Mouse (Mus musculus) G1E (cell line): ENCODE measurements around the gene Cutc. TPM values are rescaled to one million over a fixed set of nuclear protein-coding genes. Genes with fewer than 3 reads are reported as not detected.
A peak's percentile ranks its signal among the peaks of the same experiment; 100 is the strongest.

Source experiments
- ATAC-seq: 2 replicates; pipeline ENCODE4 v1.8.0; 2016; ENCODE audit warnings: mild to moderate bottlenecking; ENCODE audit not compliant: insufficient number of reproducible peaks, poor library complexity, low FRiP score, severe bottlenecking; ENCODE audit errors: extremely low read depth
- DNase-seq: peaks from one replicate; pipeline ENCODE4 v3.0.0; 2012; ENCODE audit warnings: low spot score
- H3K27me3 ChIP-seq: 2 replicates; pipeline ENCODE4 v1.6.1; 2012; ENCODE audit warnings: mild to moderate bottlenecking, low read length, inconsistent platforms; ENCODE audit not compliant: insufficient read depth
- H3K36me3 ChIP-seq: replicated peaks from 2 replicates; pipeline ENCODE3; 2012; ENCODE audit warnings: mild to moderate bottlenecking, inconsistent platforms
- H3K4me1 ChIP-seq: 2 replicates; pipeline ENCODE4 v1.6.1; 2012; ENCODE audit warnings: low read depth, low read length, inconsistent platforms, mixed read lengths; ENCODE audit not compliant: insufficient read depth
- H3K4me3 ChIP-seq: 2 replicates; pipeline ENCODE4 v1.5.1; 2012; ENCODE audit warnings: low read depth, mild to moderate bottlenecking, inconsistent platforms, low read length, moderate library complexity, mixed read lengths
- H3K9me3 ChIP-seq: replicated peaks from 2 replicates; pipeline ENCODE4 v1.6.1; 2012; ENCODE audit warnings: inconsistent platforms
- CTCF ChIP-seq: IDR thresholded peaks from 2 replicates; pipeline ENCODE4 v1.5.1; 2012; ENCODE audit warnings: low read depth, low read length, inconsistent platforms, mixed read lengths
- GATA1 ChIP-seq: IDR thresholded peaks from 2 replicates; pipeline ENCODE4 v1.6.1; 2012; ENCODE audit warnings: borderline replicate concordance, low read length, inconsistent platforms, mixed read lengths
- GATA2 ChIP-seq: IDR thresholded peaks from 2 replicates; pipeline ENCODE4 v1.6.1; 2012; ENCODE audit warnings: low read depth, low read length, inconsistent platforms, borderline replicate concordance
- POLR2AphosphoS5 ChIP-seq: IDR thresholded peaks from 2 replicates; pipeline ENCODE4 v1.6.1; 2012; ENCODE audit warnings: low read depth, low read length, inconsistent platforms; ENCODE audit not compliant: insufficient replicate concordance
- TAL1 ChIP-seq: conservative IDR thresholded peaks from 2 replicates; pipeline ENCODE4 v1.6.1; 2012; ENCODE audit warnings: low read depth, low read length, inconsistent platforms, mixed read lengths
- polyA plus RNA-seq: library from polyadenylated mRNA; stranded (reverse); fragments of >175 nt; gene quantifications from 2 replicates; pipeline ENCODE4 v1.2.3, GENCODE M21; 2012
- total RNA-seq, 2 experiments: library from RNA; stranded (forward) in 1 of 2; stranded (reverse) in 1 of 2; fragments of 200-1000 nt in 1 of 2; fragments of >200 nt in 1 of 2; fragmentation: Nextera tagmentation in 1 of 2; gene quantifications; 2 replicates each; pipeline ENCODE4 v1.2.3; 2014 to 2017

Cutc gene
- total RNA-seq (2014; fragmentation: Nextera tagmentation): 5.2 and 10.8 TPM in 2 replicates
- total RNA-seq (2017): 17.3 and 23.3 TPM in 2 replicates
- polyA plus RNA-seq: 2.6 and 2.8 TPM in 2 replicates

DNA sequence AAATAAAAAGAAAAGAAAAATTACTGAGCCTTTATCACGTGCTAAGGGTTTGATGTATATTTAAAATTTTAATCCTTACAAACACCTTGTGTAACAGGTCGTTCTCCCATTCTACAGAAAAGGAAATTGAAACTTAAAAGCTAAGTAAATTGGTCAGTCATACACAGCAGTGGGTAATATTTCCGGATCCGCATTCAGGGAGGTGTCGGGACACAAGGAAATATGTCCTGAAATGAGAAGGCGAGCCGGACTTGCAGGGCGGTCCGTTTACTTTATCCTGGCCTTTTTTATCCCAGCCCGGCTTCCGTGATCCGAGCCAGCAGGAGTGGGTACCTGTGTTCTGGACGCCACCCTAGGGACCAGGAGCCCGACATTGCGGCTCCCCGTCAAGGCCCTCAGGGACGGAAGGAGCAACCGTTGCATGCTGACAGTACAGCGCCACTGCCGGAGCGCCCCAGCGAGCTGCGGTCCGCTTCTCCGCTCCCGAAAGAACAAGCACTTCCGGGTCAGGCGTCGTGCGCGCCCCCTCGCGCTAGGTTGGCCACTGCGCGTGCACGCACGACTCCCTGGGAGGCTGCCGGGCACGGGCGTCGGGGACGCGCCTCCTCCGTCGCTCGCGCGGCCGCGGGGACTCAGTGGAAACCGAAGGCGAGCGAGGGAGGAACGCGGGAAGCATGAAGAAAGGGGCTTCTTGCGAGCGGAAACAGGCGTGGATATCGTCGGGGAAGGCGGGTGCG lies at the start of gene Cutc, which contains the start of gene Cox15:
TSS of gene Cutc (plus strand) at position 508 of the 737 bp plus-strand sequence.
TSS of gene Cox15 (minus strand) at position 512 of the 737 bp plus-strand sequence.
- Histone ChIP-seq H3K4me1 (peaks cover 21% of the 10 kb centered on the region), H3K9me3 (no peaks in the 10 kb centered on the region), H3K4me3 (peak within 1 kb of the TSS; percentile 81), H3K36me3 (peaks cover 42% of the 10 kb centered on the region), H3K27me3 (no peaks in the 10 kb centered on the region)
- TF ChIP-seq POLR2AphosphoS5 (no peak), GATA2 (no peak), CTCF (no peak), TAL1 (no peak), GATA1 (no peak)
- ATAC-seq (peak; percentile 47), DNase-seq (peak; percentile 98)

DNA sequence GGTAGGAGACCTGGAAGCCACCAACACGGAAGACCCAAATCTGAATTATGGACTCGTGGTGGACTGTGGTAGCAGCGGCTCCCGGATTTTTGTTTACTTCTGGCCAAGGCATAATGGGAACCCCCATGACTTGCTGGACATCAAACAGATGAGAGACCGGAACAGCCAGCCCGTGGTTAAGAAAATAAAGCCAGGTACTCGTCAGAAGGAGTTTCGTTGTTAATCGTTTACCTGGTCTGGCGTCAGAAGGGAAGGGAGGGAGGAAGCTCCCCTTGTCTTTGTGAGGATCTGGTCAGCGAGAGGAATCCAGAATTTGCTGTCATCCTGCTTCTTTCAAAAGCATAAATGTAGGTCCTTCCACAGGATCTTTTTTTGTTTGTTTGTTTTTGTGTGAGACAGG lies 48.6 kb upstream of the Cutc start:
- DNase-seq: no peak
- Histone ChIP-seq H3K36me3 (peaks cover 76% of the 10 kb centered on the region), H3K4me3 (no peak overlapping the region), H3K4me1 (0 out of 2 replicates have a peak, but pooled peaks cover under 1% of the 10 kb centered on the region), H3K27me3 (no peaks in the 10 kb centered on the region), H3K9me3 (0 out of 2 replicates have a peak, but pooled peaks cover 2% of the 10 kb centered on the region)
- TF ChIP-seq POLR2AphosphoS5: no peak
- TF ChIP-seq GATA1: no peak
- TF ChIP-seq CTCF: no peak
- TF ChIP-seq TAL1: no peak
- TF ChIP-seq GATA2: no peak
- no peak for ATAC-seq

DNA sequence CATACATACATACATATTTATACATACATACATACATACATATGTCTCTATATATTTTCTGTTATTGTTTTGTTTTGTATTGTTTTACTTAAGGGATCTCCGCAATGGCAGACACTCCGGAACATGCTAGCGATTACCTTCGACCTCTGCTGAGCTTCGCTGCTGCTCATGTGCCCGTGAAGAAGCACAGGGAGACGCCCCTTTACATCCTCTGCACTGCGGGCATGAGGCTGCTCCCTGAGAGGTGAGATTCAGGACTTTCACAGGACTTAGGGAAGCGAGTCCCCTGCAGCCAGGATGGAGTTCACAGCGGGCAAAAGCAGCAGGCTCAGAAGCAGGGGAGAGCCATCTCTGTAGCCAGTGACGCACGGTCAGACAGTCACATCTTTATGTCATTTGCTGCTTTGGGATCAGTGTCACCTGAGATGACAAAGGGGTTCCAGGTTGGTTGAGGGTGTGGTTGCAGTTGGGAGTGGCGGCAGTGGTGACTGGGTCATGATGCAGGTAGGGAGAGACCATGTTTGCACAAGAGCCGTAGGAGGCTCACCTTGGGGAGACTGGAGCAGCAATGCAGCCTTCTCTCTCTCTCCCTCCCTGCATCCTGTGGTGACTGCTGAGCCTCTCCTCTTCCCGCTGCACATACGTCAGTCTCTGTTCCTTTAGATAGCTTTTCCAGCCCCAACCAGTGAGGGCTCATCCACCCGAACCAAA lies 47.9 kb upstream of the Cutc start:
- ATAC-seq (no peak), DNase-seq (no peak)
- Histone ChIP-seq H3K27me3 (no peaks in the 10 kb centered on the region), H3K4me1 (peaks cover 5% of the 10 kb centered on the region; the same call in 1 of the 2 replicates), H3K4me3 (no peak overlapping the region), H3K36me3 (peaks cover 74% of the 10 kb centered on the region), H3K9me3 (0 out of 2 replicates have a peak, but pooled peaks cover 2% of the 10 kb centered on the region)
- no peak for TF ChIP-seq POLR2AphosphoS5
- TF ChIP-seq GATA2: no peak
- no peak for TF ChIP-seq GATA1
- no peak for TF ChIP-seq TAL1
- TF ChIP-seq CTCF: no peak

DNA sequence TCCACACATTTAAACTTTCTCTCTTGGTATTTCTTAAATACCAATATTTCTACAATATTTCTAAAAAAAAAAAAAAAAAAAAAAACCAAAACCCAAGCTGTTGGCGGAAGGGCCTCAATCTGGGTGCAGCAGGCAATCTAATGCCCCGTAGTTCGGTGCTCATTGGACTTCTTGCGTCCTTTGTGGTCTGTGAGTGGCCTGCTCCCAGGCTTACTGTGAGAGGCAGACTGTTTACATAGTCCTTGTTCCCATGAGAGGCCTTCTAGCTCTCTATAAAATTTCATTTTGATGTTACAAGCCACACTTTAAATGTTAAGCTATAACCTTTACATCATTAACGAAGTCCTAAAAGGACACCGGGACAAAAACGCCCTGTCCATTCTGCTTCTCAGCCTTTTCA lies 44.6 kb upstream of the Cutc start:
- TF ChIP-seq CTCF (no peak), GATA1 (no peak), GATA2 (no peak), TAL1 (no peak), POLR2AphosphoS5 (no peak)
- H3K36me3 ChIP-seq: peaks cover 68% of the 10 kb centered on the region
- DNase-seq: no peak
- no peaks in the 10 kb centered on the region for H3K27me3 ChIP-seq
- 0 out of 2 replicates have a peak, but pooled peaks cover 2% of the 10 kb centered on the region for H3K9me3 ChIP-seq
- no peak overlapping the region for H3K4me3 ChIP-seq
- H3K4me1 ChIP-seq: peaks cover 23% of the 10 kb centered on the region
- ATAC-seq: no peak

DNA sequence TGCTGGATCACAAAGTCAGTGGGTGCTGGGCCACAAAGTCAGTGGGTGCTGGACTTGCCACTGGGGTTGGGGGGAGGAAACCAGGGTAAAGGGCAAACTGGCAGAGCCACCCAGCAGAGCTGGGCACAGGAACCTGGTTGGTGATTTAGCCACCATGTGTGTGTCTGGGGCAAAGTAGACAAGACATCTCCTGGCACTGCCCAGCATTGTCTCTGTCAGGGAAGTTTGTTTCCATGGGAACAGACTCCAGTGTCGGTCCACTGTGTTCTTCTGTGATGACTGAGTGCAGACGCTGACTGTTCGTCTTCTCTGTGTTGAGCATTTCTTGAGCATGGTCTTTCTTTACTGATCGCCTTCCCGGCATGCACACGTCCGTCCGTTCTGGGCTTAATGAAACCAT lies 43.5 kb upstream of the Cutc start:
- TF ChIP-seq GATA1 (no peak), TAL1 (no peak), CTCF (no peak), POLR2AphosphoS5 (no peak), GATA2 (no peak)
- no peak for ATAC-seq
- DNase-seq: no peak
- H3K4me1 ChIP-seq: peaks cover 23% of the 10 kb centered on the region
- peaks cover 65% of the 10 kb centered on the region for H3K36me3 ChIP-seq
- 0 out of 2 replicates have a peak, but pooled peaks cover 2% of the 10 kb centered on the region for H3K9me3 ChIP-seq
- no peak overlapping the region for H3K4me3 ChIP-seq
- H3K27me3 ChIP-seq: no peaks in the 10 kb centered on the region
